Mouse (Mus musculus) c-Kit-positive CD71-positive TER-119-negative erythroid progenitor cells, embryonic 14.5 days (primary cell): ENCODE data around the gene Wdr6.

Experiments
- DNase-seq: peaks from one replicate; pipeline ENCODE4 v3.0.0-alpha.2; 2013; ENCODE audit warnings: low read depth

The Wdr6 gene

DNA sequence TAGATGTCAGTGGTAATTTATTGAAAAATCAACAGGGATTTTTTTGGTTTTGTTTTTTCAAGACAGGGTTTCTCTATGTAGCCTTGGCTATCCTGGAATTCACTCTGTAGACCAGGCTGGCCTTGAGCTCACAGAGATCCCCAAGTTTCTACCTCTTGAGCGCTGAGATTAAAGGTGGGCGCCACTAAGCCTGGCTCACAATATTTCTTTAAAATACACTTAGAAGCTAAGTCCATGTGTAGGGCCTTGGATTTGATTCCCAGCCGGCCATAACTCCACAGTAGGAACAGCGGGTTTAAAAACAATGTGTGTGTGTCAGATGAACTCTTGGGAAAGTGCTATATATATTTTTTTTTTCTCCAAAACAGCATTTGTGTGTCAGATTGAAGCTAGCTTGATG, 55.2 kb downstream of the Wdr6 start:
- DNase-seq: no peak
